Mouse (Mus musculus) lung, adult 10 weeks (tissue): ENCODE data around the gene Cyp2c69. TPM values are rescaled to one million over a fixed set of nuclear protein-coding genes. Genes with fewer than 3 reads are reported as not detected.

ENCODE experiments used
- polyA plus RNA-seq: library from polyadenylated mRNA; stranded (reverse); fragments of 350-450 nt; fragmentation: Illumina TruSeq; extraction: RNeasy Lipid Tissue Mini Kit (QIAGEN cat#74804); gene quantifications from one replicate; pipeline ENCODE4 v1.2.3, GENCODE M21; 2014; ENCODE audit warnings: low read depth, low replicate concordance; ENCODE audit not compliant: insufficient read depth

Gene Cyp2c69
- polyA plus RNA-seq, result not detected

DNA sequence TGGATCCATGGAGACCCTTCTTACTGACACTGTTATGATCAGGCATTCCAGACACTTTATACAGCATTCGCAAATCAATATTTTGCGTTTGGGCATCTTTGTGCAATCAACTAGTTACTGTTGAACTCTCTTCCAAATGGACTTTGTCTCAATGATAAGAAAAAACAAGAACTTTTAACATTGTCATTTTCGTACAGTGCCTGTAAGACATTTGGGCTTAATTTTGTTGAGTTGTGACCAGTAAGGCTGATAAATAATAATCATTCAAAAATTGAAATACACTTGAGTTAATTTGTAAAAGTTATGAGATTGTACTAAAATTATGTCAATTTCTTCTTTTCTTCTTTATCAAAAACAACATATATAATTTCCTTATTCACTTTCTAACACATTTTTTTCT, at the start of gene Cyp2c69:
Cyp2c69 (minus strand) TSS at position 101 of the 400 bp plus-strand sequence.

DNA sequence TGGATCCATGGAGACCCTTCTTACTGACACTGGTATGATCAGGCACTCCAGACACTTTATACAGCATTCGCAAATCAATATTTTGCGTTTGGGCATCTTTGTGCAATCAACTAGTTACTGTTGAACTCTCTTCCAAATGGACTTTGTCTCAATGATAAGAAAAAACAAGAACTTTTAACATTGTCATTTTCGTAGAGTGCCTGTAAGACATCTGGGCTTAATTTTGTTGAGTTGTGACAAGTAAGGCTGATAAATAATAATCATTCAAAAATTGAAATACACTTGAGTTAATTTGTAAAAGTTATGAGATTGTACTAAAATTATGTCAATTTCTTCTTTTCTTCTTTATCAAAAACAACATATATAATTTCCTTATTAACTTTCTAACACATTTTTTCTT, 73.9 kb downstream of the Cyp2c69 start, which contains the start of gene Cyp2c40:
Cyp2c40 (minus strand) TSS at position 101 of the 400 bp plus-strand sequence.

Other genes with a start within 250 kb of the Cyp2c69 start
- gene Cyp2c67, start 237.7 kb downstream of the Cyp2c69 start, polyA plus RNA-seq, result not detected
- not detected for gene Cyp2c68, start 145.7 kb downstream of the Cyp2c69 start, polyA plus RNA-seq
- not detected for gene Cyp2c40, start 74.0 kb downstream of the Cyp2c69 start, polyA plus RNA-seq
- gene Cyp2c37, start 105.6 kb upstream of the Cyp2c69 start, polyA plus RNA-seq, result not detected
- not detected for gene Cyp2c54, start 187.0 kb upstream of the Cyp2c69 start, polyA plus RNA-seq
- gene Cyp2c50, start 202.9 kb upstream of the Cyp2c69 start, polyA plus RNA-seq, result not detected